Mouse (Mus musculus) midbrain, postnatal 0 days (tissue): ENCODE measurements around the gene Saa3. TPM values are rescaled to one million over a fixed set of nuclear protein-coding genes. Genes with fewer than 3 reads are reported as not detected.
A peak's percentile ranks its signal among the peaks of the same experiment; 100 is the strongest.
"Not testable (repeated sequence)": the region's sequence is repeated elsewhere in the genome, so short reads cannot be mapped to it uniquely, and the experiment has no call there.

Experiments
- ATAC-seq: fragments of 200-750 bp; cut with Nextera tagmentation; 2 replicates; pipeline ENCODE4 v1.8.0; 2017; ENCODE audit warnings: moderate number of reproducible peaks, mild to moderate bottlenecking, moderate TSS enrichment, moderate library complexity; ENCODE audit not compliant: low FRiP score
- DNase-seq: peaks from one replicate; pipeline ENCODE4 v3.0.0-alpha.2; 2015; ENCODE audit warnings: low spot score
- H3K27ac ChIP-seq: fragments of 300-500 bp; sonication (generic); 2 replicates; pipeline ENCODE4 v1.5.1; 2014; ENCODE audit warnings: low read depth, mild to moderate bottlenecking, low read length, mixed read lengths
- H3K27me3 ChIP-seq: fragments of 300-500 bp; sonication (generic); 2 replicates; pipeline ENCODE4 v1.6.1; 2014; ENCODE audit warnings: low read length, control low read depth, mixed read lengths; ENCODE audit not compliant: insufficient read depth
- H3K36me3 ChIP-seq: fragments of 300-500 bp; sonication (generic); 2 replicates; pipeline ENCODE4 v1.6.1; 2014; ENCODE audit warnings: low read length, control low read depth, mixed read lengths; ENCODE audit not compliant: insufficient read depth
- H3K4me1 ChIP-seq: fragments of 300-500 bp; sonication (generic); 2 replicates; pipeline ENCODE4 v1.6.1; 2014; ENCODE audit warnings: mild to moderate bottlenecking, control low read depth, antibody characterized with exemption, low read length, mixed read lengths; ENCODE audit not compliant: insufficient read depth
- H3K4me2 ChIP-seq: fragments of 300-500 bp; sonication (generic); 2 replicates; pipeline ENCODE4 v1.6.1; 2014; ENCODE audit warnings: low read depth, mild to moderate bottlenecking, low read length, mixed read lengths; ENCODE audit not compliant: poor library complexity, severe bottlenecking
- H3K4me3 ChIP-seq: fragments of 300-500 bp; sonication (generic); 2 replicates; pipeline ENCODE4 v1.5.1; 2014; ENCODE audit warnings: low read depth, mild to moderate bottlenecking, low read length, moderate library complexity
- H3K9ac ChIP-seq: fragments of 300-500 bp; sonication (generic); replicated peaks from 2 replicates; pipeline ENCODE4 v1.6.1; 2014; ENCODE audit warnings: mild to moderate bottlenecking, low read length, moderate library complexity, mixed read lengths; ENCODE audit not compliant: poor library complexity, severe bottlenecking
- H3K9me3 ChIP-seq: fragments of 300-500 bp; sonication (generic); 2 replicates; pipeline ENCODE4 v1.6.1; 2016; ENCODE audit warnings: low read length, control low read depth
- CTCF ChIP-seq: IDR thresholded peaks from 2 replicates; pipeline ENCODE4 v1.5.1; 2016; ENCODE audit warnings: antibody characterized with exemption, mild to moderate bottlenecking
- WGBS: fragments of 180-500 bp; shearing (Covaris S2); extraction: QIAGEN DNeasy Blood & Tissue Kit; methylation state at CpG from one replicate; pipeline ENCODE4 v1.1.7; 2014; 5-methylcytosine and 5-hydroxymethylcytosine counted together
- polyA plus RNA-seq: library from polyadenylated mRNA; unstranded; fragments of >200 nt; fragmentation: Nextera tagmentation; extraction: Ambion mirVana; gene quantifications from 2 replicates; pipeline ENCODE4 v1.2.1, GENCODE M21; 2015
- total RNA-seq: library from RNA; depleted of rRNA; stranded (reverse); fragments of >200 nt; gene quantifications from 2 replicates; pipeline ENCODE4 v1.2.3, GENCODE M21; 2014

Saa3 gene
- total and polyA plus RNA-seq, 2 experiments from 2014 or later, result 0.30 TPM; not detected in 1

DNA sequence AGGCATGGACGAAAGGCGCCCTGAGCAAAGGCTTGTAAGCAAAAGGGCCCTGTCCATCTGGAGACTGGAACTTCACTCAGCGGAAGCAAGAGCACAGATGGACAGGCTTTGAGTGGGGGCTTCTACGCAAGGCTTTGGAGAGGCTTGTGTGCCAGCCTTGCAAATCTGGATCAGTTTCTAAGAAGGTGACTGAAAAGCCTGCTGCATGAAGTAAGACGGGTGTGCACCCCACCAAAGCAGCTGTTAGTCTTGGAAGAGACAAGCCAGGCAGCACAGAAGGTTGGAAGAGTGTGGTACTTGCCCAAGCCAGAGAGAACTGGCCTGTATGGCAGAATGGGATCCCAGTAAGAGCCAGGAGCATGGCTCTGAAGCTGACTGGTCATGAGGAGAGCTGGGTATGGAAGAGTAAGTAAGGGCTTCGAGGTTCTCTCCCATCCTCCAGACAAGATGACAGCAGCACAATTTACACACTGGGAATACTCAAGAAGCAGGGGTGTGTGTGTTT, 14.9 kb downstream of the Saa3 start:
- Histone ChIP-seq H3K27me3 (no peaks in the 10 kb centered on the region), H3K9me3 (no peaks in the 10 kb centered on the region), H3K4me3 (no peak overlapping the region), H3K4me1 (no peaks in the 10 kb centered on the region), H3K27ac (no peak overlapping the region), H3K36me3 (peaks cover 75% of the 10 kb centered on the region), H3K4me2 (no peak overlapping the region), H3K9ac (no peak overlapping the region)
- WGBS, result 97% methylated on average over 6 of the region's 6 CpGs
- DNase-seq (peak; percentile 8), ATAC-seq (no peak)
- TF ChIP-seq CTCF, result no peak

DNA sequence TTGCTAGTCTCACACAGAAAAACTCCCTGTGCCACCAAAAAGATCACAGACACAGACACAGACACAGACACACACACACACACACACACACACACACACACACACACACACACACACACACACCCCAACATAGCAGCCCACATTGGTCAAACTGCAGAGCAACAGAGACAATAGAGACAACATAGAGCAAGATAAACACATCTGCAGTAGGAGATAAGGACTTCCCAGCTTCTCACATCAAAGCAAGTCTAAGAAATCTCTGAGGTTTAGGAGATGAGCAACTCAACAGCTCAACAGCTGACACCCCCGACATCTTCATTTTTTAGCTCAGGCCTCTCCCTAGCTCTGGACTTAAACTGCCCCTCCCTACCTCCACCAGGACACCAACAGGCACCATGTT, 18.7 kb downstream of the Saa3 start:
- TF ChIP-seq CTCF, result no peak
- Histone ChIP-seq H3K36me3 (peaks cover 48% of the 10 kb centered on the region), H3K27ac (no peak overlapping the region), H3K27me3 (no peaks in the 10 kb centered on the region), H3K4me2 (no peak overlapping the region), H3K4me1 (no peaks in the 10 kb centered on the region), H3K4me3 (no peak overlapping the region), H3K9ac (no peak overlapping the region), H3K9me3 (no peaks in the 10 kb centered on the region)
- ATAC-seq (no peak), DNase-seq (no peak)
- 75% methylated on average over 1 of the region's 1 CpGs for WGBS

DNA sequence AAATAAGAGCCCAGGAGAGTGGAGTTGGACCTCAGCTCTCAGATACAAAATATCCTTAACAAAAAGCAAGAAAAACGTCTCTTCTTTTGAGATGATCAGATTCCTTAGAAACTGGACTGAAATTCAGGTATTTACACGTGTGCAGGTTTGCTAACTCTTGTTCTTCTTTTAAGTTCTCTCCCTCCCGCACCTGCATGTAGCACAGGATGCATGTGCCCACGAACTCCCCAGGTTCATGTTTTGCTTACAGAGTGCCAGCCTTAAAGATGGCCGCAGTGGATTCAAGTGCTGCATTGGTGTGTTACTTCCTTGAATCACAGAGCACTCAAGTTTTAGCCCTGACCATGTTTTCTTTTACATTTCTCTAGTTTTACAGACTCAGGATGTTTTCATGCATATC, 28.7 kb downstream of the Saa3 start:
- Histone ChIP-seq H3K36me3 (peaks cover 22% of the 10 kb centered on the region), H3K27me3 (no peaks in the 10 kb centered on the region), H3K9ac (no peak overlapping the region), H3K4me3 (no peak overlapping the region), H3K4me1 (no peaks in the 10 kb centered on the region), H3K4me2 (no peak overlapping the region), H3K9me3 (no peaks in the 10 kb centered on the region), H3K27ac (no peak overlapping the region)
- no peak for TF ChIP-seq CTCF
- DNase-seq (no peak), ATAC-seq (no peak)
- 89% methylated on average over 5 of the region's 5 CpGs for WGBS

DNA sequence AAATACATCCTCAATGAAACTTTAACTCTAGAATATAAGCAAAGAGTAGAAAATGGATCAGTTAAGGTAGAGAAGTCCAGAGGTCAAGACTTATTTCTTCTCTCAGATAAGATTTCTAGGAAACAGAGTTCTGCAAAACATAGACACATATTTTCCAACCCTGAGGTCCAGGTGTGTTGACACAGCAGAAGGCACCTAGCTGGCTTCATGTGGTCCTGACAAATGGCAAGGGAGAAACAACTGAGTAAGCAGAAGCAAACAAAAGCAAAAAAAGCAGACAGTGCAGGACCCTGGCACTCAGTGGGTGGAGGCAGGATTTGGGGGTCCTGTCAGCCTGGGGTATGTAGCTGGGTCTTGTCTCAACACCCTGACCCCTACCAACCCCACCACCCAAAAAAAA, 34.8 kb downstream of the Saa3 start:
- Histone ChIP-seq H3K27ac (no peak overlapping the region), H3K27me3 (no peaks in the 10 kb centered on the region), H3K4me3 (no peak overlapping the region), H3K36me3 (no peaks in the 10 kb centered on the region), H3K4me1 (no peaks in the 10 kb centered on the region), H3K4me2 (no peak overlapping the region), H3K9ac (no peak overlapping the region), H3K9me3 (no peaks in the 10 kb centered on the region)
- ATAC-seq (no peak), DNase-seq (no peak)
- TF ChIP-seq CTCF, result no peak

DNA sequence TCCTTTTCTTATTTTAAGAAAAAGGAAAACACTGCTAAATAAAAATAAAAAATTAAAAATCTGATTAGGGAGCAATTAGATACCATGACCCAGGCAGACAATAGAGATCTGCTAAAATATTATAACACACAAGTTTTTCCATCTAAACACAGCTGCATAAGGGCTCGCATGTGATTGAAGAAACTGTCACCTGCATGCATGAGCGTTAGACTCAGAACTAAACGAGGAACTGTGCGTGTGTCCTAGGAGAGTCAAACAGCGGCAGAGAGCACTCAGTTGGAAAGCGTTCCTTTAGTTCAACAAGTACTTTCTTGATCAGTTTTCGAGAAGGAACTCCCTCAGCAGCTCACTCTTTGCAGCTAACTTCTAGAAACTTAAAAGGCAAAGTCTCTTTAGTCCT, 36.5 kb downstream of the Saa3 start:
- H3K27ac ChIP-seq, H3K9me3 ChIP-seq, H3K27me3 ChIP-seq, H3K4me2 ChIP-seq, H3K4me3 ChIP-seq, H3K36me3 ChIP-seq, H3K9ac ChIP-seq, DNase-seq, H3K4me1 ChIP-seq, ATAC-seq: not testable (repeated sequence)
- 81% methylated on average over 7 of the region's 7 CpGs for WGBS

DNA sequence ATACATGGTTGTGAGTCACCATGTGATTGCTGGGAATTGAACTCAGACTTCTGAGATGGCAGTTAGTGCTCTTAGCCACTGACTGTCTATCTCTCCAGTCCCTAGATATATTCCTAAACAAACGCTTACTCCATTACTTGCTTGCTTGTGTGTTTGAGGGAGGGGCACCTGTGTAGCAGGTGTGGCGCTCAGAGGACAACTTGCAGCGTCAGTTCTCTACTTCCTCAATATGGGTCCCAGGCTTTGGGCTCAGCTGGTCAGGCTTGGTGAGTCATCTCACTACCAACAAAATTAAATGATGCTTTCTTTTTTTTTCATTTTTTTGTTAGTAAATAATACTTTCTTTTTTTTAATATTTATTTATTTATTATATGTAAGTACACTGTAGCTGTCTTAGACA, 37.1 kb downstream of the Saa3 start:
- Histone ChIP-seq H3K4me1 (no peaks in the 10 kb centered on the region), H3K4me2 (no peak overlapping the region), H3K36me3 (no peaks in the 10 kb centered on the region), H3K27ac (no peak overlapping the region), H3K9me3 (no peaks in the 10 kb centered on the region), H3K9ac (no peak overlapping the region), H3K27me3 (no peaks in the 10 kb centered on the region), H3K4me3 (no peak overlapping the region)
- TF ChIP-seq CTCF, result no peak
- DNase-seq, result no peak
- 89% methylated on average over 3 of the region's 3 CpGs for WGBS
- no peak for ATAC-seq
